Mouse (Mus musculus): ENCODE results near the gene Psmd3.
"Not testable (repeated sequence)": the region's sequence is repeated elsewhere in the genome, so short reads cannot be mapped to it uniquely, and the experiment has no call there.

The Psmd3 gene

DNA sequence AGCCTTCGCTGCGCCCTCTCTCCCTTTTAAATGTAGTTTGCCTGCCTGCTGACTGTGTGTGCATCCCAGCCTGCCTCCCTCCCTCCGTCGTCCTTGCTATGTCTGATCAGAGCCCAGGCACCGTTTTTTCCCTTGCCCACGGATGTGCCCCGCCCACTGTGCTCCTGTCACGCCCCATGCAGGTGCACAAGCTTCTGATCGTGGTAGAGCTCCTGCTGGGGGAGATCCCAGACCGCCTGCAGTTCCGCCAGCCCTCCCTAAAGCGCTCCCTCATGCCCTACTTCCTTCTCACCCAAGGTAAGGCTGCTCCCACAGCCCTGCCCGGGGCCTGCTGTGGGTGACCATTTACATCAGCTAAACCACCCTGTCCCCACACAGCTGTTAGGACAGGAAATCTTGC is 10.8 kb downstream of the Psmd3 start:
- DNase-seq = peak; percentile 41

GRCm38 (mm10) chr11:98693746-98694145 is 11.4 kb downstream of the Psmd3 start:
- peak; percentile 34 for DNase-seq

DNA sequence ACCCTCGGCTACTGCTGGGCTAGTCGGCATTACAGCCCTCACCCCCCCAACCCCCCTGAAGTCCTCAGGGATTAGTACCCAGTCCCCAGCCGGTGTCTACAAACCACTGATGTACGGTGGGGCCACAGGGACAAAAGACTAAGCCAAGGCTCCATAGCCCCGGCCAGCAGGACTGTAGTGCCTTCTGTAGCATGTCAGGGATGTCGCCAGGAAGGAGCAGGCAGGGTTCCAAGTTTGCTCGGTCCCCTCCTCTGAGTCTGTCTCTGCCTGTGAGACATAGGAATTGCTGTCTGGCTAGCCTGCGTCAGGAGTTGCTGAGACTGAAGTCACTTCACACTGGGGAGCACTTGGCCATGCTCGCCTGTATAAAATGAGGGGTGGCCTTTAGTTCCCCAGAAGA is 11.9 kb downstream of the Psmd3 start:
- DNase-seq = no peak

DNA sequence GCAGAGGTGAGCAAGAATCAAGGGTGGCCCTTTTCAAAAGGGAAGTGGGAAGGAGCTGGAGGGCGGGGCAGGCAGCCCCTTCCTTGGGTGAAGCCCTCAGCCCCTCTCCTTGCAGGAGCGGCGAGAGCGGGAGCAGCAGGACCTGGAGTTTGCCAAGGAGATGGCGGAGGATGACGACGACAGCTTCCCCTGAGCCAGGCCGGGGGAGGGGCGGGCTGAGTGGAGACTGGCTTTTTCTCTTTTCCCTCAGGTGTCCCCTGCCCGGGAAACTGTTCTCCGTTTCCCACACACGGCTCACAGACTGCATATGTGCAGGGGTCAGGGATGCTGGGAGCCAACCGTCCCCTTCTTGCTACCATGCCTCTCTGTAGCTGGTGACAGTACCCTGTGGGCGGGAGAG is 13.1 kb downstream of the Psmd3 start:
- no peak for DNase-seq

GRCm38 (mm10) chr11:98696454-98697216 is 14.3 kb downstream of the Psmd3 start:
- peak; percentile 36 for DNase-seq

GRCm38 (mm10) chr11:98697225-98697624 is 14.9 kb downstream of the Psmd3 start:
- peak; percentile 67 for DNase-seq

- no peak for DNase-seq
These were observed 16.7 kb downstream of the Psmd3 start for GRCm38 (mm10) chr11:98698849-98699640.

GRCm38 (mm10) chr11:98699911-98700310 is 17.6 kb downstream of the Psmd3 start:
- DNase-seq = peak; percentile 84

- no peak for DNase-seq
These were observed 18.9 kb downstream of the Psmd3 start, which contains the start of gene Csf3 for GRCm38 (mm10) chr11:98701213-98701670. Gene Csf3 (plus strand): TSS chr11:98701263.

- no peak for DNase-seq
These were observed 20.0 kb downstream of the Psmd3 start for GRCm38 (mm10) chr11:98702323-98702722.

DNA sequence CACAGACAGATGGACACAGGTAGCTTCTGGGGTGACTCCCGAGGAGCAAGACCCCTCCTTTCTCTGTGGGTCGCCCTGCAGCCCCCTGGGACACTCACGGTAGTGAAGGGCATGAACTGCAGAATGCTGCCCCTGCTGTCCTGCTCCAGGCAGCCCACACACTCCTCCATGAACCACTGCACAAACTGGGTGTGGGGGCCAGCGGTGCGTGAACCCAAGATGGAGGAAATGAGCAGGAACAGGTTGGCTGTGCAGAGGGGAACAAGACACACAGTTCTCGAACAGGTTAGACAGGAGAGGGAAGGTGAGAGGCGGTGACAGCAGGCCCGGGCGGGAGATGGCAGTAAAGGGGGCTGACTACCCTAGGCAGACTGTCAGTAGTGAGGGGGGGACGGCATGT is 22.7 kb downstream of the Psmd3 start:
- no peak for DNase-seq

DNA sequence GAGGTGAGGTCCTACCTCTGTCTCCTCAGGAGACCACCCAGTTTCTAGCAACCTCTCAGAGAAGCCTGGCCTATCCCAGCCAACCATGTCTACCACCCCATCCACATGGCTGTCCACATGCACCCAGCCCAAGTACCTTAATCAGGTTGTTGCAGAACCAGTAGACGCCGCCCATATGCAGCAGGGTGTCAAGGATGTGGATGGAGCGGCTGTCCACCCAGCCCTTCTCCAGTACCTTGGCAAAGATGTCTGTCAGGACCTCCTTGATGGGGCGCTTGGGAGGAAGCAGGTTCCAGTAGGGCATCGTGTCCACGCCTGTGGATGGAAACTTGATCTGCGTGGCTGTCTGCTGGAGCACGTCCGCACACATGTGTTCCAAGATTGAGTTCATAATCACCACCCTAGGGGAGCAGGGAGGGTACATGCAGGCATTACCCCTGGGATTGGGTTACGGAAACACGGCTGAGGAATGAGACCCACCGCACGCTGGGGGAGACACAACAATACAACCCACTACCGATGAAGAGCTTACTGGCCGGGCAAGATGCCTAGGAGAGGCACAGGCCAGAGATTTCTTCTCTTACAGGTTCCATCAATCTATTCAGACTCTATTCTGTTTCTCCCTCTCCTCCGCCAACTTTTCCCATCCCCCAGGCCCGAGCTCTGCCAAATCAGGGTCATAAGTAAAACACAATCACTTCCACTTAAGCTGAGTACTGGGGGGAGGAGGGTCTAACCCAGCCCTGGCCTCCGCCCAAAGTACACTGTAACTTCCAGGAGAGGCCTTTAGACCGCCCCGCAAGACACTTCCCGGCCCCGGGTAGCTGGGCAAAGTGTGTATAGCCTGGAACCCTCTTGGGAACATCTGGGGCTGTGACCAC is 25.3 kb downstream of the Psmd3 start:
- DNase-seq = peak; percentile 67

GRCm38 (mm10) chr11:98708282-98708956 is 26.1 kb downstream of the Psmd3 start:
- DNase-seq = peak; percentile 71

DNA sequence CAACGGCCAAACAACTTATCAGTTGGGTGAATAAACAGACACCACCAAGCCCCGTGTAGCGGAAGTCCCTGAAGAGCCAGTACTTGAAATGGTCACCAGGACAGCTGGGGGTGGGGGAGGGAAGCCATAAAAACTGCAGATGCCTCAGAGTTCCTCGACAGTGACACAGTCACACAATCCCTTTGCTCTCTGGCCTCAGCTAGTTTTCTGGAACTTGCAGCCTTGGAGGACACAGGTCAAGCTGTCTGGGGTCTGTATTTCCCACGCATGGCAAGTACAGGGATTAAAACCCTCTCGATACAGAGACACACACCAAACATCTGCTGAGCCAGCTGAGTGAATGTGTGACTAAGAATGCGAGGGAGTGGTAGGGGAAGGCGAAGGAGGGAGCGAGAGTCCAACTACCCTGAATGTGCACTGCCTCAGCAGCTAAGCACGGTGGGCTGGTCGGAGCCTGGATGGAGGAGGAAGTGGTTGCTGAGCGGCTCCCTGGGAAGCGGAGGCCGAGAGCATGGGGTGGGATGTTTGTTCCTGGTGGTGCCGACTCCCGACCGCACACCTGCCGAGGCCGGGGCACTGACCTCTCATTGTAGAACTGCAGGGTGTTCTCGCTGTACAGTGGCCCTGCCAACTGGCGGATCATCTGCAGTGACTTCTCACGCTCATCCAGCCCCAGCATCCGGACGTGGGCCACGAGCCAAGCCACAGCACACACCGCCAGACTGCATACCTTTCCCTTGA is 26.8 kb downstream of the Psmd3 start:
- peak; percentile 85 for DNase-seq

DNA sequence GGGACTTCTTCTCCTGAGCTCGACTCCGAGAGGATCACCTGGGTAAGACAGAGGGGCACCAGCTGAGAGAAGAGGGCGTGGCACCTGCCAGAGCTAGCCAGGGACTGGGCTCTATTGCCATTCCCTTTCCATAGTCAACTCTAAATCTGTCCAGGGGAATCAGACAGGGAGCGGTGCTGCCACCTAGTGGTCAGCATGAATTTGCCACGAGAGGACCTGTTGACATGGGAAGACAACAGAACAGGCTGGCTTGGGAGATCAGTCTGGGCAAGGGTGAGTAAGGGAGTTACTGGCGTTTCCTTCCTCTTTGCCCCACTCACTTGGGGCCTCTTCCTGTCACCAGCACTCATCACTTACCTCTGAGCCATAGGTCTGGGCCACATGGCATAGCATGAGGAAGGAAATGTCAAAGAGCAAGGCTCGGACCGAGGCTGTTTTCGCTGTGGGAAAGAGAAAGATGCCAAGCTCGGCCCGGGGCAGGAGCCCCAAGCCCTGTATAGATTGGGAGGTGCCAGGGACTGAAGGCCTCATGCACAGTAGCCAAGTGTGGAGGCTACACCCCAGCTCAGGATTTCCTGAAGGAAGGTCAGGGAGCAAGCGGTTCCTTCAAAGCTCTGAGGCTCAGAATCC is 28.2 kb downstream of the Psmd3 start:
- DNase-seq = peak; percentile 89

DNA sequence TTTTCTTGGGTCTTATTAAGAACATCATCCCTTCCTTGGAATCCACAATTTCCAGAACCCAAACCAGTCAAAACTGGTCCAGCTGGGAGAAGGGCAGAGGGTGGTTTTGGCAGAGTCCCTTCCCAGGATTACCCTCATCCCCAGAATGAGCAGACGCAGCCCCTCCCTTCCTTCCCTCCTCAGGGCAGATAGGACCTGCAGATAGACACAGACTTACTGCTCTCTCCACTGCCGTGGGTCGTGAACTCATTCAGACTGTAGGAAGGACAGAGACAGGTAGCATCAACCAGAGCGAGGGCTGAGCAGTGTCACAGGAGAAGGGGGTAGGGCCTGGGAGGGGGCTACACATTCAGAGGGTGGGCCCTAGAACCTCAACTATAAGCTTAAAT is 28.7 kb downstream of the Psmd3 start:
- no peak for DNase-seq

- DNase-seq = not testable (repeated sequence)
These were observed 29.7 kb downstream of the Psmd3 start for GRCm38 (mm10) chr11:98712009-98712408.

GRCm38 (mm10) chr11:98713703-98714102 is 31.3 kb downstream of the Psmd3 start:
- no peak for DNase-seq

- no peak for DNase-seq
These were observed 33.6 kb downstream of the Psmd3 start for GRCm38 (mm10) chr11:98715946-98716345.

DNA sequence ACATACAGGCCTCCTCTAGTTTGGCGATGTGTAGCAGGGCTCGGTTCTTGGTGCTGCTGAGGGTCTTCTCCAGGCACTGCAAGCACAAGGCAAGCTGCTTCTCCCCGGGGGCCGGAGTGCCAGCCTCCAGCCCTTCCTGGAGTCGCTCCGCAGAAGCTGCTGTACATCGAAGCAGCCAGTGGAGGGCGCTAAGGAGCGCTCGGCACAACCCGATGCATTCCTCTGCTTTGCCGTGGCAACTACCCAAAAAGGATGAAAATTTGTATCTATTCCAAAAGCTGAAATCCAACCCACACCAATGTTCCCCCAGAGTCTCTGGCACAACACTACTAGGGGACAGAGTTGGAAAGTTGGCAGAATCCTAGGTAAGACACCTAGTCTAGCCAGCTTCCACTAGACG is 35.5 kb downstream of the Psmd3 start:
- DNase-seq = peak; percentile 72

- DNase-seq = no peak
These were observed 38.4 kb downstream of the Psmd3 start for GRCm38 (mm10) chr11:98720756-98721155.
